Mouse (Mus musculus): ENCODE measurements around the gene Olfr549. TPM values are rescaled to one million over a fixed set of nuclear protein-coding genes. Genes with fewer than 3 reads are reported as not detected.

Gene Olfr549
- not detected for total RNA-seq (2021)
- long read RNA-seq, experiment 1, result 0 reads
- long read RNA-seq, experiment 2, result 0 reads

GRCm38 (mm10) chr7:102549570-102549969, at the start of gene Olfr549:
TSS of gene Olfr549 (plus strand) at chr7:102549870.
- TF ChIP-seq CTCF (conservative IDR thresholded peaks at IDR 0.05), result no peak
- H3K4me3 ChIP-seq, result no peak within 1 kb of the TSS
- H3K27ac ChIP-seq, result no peak within 1 kb of the TSS
- DNase-seq (ENCODE audit: low spot score in 2 of 2), result no peak

DNA sequence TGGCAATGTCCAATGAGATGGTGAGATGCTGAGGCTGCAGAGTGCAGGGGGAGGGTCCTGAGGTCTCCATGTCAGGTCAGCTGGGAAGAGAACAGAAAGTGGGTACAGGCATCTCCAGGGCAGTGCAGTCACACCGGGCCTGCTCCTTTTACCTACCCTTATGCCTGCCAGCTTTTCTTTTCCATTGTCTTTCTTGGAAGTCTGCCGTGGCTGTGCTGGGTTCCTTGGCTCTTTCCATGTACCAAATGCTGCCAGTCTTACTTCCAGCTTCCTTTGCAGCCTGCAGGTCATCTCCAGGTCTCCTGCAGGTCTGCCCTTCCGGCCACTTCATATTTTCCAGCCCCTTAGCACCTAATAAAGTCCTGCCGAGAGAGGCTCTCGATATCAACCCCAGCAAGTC, 47.7 kb upstream of the Olfr549 start:
- no peak overlapping the region for H3K27ac ChIP-seq
- TF ChIP-seq CTCF (conservative IDR thresholded peaks at IDR 0.05), result no peak
- H3K4me3 ChIP-seq, result no peak overlapping the region
- no peak for DNase-seq (ENCODE audit: low spot score in 2 of 2)

DNA sequence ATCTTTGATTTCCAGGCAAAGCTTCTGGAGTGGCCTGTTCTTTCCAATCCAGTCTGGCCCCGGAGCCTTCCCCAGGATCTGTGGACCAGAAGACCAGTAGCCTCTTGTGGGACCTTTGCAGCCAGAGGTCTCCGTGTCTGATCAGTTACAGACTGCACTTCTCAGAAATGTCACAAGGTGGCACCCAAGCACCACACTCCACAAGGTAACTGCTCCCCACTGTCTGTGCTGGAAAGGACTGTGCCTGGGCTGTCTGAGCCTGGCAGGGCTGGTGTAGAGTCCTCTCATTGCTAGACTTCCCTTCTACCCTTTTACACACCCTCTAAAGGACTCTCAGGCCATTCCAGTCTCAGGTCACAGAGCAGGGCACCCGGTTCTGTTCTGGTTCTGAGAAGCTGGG, 42.8 kb upstream of the Olfr549 start:
- no peak overlapping the region for H3K27ac ChIP-seq
- peak; percentile 97 for TF ChIP-seq CTCF (conservative IDR thresholded peaks at IDR 0.05)
- H3K4me3 ChIP-seq, result no peak overlapping the region
- peak; percentile 56 to 80 for DNase-seq (ENCODE audit: low spot score in 2 of 2)

DNA sequence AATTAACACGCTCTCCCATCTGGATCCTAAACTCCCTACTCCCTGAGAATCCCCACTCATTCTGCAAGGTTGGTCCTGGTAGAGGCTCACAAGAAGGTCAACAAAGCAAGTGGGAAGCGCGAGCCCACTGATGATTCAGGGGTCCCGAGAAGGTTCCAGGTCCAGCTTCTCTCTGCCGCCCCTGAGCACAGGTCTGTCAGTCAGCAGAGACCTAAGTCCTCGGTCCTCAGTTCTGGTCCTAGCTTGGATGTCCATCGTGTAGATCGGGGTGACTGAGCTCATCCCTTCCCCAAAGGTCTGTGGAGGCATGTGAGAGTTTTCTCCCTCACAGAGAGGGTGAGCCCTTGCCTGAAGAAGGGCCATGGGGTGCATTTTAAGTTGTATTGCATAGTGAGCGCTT, 41.6 kb upstream of the Olfr549 start:
- TF ChIP-seq CTCF (conservative IDR thresholded peaks at IDR 0.05), result no peak
- Histone ChIP-seq H3K4me3 (no peak overlapping the region), H3K27ac (no peak overlapping the region)
- no peak for DNase-seq (ENCODE audit: low spot score in 2 of 2)

GRCm38 (mm10) chr7:102508666-102509065, 41.0 kb upstream of the Olfr549 start:
- H3K27ac ChIP-seq, result no peak overlapping the region
- no peak overlapping the region for H3K4me3 ChIP-seq
- no peak for TF ChIP-seq CTCF (conservative IDR thresholded peaks at IDR 0.05)
- no peak for DNase-seq (ENCODE audit: low spot score in 2 of 2)

- no peak overlapping the region for H3K4me3 ChIP-seq
- H3K27ac ChIP-seq, result no peak overlapping the region
- DNase-seq (ENCODE audit: low spot score in 2 of 2), result no peak
- no peak for TF ChIP-seq CTCF (conservative IDR thresholded peaks at IDR 0.05)
These were observed 39.9 kb upstream of the Olfr549 start for GRCm38 (mm10) chr7:102509726-102510125.

DNA sequence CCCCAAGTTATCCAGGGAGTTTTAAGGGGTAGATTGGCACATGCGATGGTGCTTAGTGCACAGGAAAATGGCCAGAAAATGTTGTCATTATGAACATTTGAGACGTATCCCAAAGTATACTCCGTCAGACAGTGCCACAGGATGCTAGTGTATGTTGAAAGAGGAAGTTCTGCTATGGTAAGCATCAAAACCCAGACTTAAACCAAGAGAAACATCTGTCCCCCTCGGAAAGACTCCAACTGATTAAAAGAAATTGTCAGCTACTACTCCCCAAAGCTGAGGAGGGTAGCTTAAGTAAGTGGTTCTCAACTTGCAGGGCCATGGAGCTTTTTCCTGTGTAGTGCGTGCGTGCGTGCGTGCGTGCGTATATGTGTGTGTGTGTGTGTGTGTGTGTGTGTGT, 37.7 kb upstream of the Olfr549 start:
- TF ChIP-seq CTCF (conservative IDR thresholded peaks at IDR 0.05), result no peak
- Histone ChIP-seq H3K4me3 (no peak overlapping the region), H3K27ac (no peak overlapping the region)
- DNase-seq (ENCODE audit: low spot score in 2 of 2), result no peak

GRCm38 (mm10) chr7:102512814-102513435, 36.7 kb upstream of the Olfr549 start:
- peak; percentile 77 to 92 for DNase-seq (ENCODE audit: low spot score in 2 of 2)
- H3K4me3 ChIP-seq, result peak overlapping the region; percentile 67
- TF ChIP-seq CTCF (conservative IDR thresholded peaks at IDR 0.05), result peak; percentile 97
- H3K27ac ChIP-seq, result peak overlapping the region; percentile 60; the same call in 1 of the 2 replicates

DNA sequence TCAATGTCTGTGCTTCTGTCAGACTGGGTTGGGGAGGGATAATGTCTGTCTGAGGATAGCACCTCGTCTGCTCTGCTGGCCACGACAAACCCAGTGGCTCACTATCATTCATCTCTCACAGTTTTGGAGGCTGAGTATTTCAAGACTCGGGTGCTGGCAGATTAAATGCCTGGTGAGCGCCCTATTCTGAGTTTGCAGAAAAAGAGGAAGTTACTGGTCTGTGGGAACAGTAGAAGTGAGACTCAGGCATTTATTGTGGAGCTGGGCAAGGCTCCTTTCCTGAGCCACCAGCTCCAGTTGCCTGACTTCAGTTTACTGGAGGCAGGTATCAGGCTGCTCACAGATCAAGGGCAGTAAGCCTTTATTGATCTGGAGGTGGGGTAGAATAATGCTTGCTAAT, 35.5 kb upstream of the Olfr549 start:
- Histone ChIP-seq H3K4me3 (no peak overlapping the region), H3K27ac (no peak overlapping the region)
- DNase-seq (ENCODE audit: low spot score in 2 of 2), result no peak
- no peak for TF ChIP-seq CTCF (conservative IDR thresholded peaks at IDR 0.05)

- no peak overlapping the region for H3K4me3 ChIP-seq
- TF ChIP-seq CTCF (conservative IDR thresholded peaks at IDR 0.05), result no peak
- no peak for DNase-seq (ENCODE audit: low spot score in 2 of 2)
- H3K27ac ChIP-seq, result no peak overlapping the region
These were observed 33.2 kb upstream of the Olfr549 start for GRCm38 (mm10) chr7:102516261-102517050.

- H3K27ac ChIP-seq, result no peak overlapping the region
- DNase-seq (ENCODE audit: low spot score in 2 of 2), result peak; percentile 10 to 16
- no peak overlapping the region for H3K4me3 ChIP-seq
- no peak for TF ChIP-seq CTCF (conservative IDR thresholded peaks at IDR 0.05)
These were observed 32.7 kb upstream of the Olfr549 start for GRCm38 (mm10) chr7:102517051-102517335.

DNA sequence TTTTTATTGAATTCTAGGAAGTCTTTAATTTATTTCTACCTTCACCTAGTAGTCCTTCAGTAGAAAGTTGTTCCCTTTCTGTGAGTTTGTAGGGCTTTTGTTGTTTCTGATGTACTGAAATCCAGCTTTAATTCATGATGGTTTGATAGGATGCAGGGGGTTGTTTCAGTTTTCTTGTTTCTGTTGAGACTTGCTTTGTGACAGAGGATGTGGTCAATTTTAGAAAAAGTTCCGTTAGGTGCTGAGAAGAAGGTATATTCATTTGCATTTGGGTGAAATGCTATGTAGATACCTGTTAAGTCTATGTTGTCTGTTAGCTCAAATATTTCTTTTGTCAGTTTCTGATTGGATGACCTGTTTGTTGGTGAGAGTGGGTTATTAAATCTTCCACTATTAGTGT, 20.6 kb upstream of the Olfr549 start:
- no peak overlapping the region for H3K27ac ChIP-seq
- DNase-seq (ENCODE audit: low spot score in 2 of 2), result no peak
- TF ChIP-seq CTCF (conservative IDR thresholded peaks at IDR 0.05), result no peak
- H3K4me3 ChIP-seq, result no peak overlapping the region

DNA sequence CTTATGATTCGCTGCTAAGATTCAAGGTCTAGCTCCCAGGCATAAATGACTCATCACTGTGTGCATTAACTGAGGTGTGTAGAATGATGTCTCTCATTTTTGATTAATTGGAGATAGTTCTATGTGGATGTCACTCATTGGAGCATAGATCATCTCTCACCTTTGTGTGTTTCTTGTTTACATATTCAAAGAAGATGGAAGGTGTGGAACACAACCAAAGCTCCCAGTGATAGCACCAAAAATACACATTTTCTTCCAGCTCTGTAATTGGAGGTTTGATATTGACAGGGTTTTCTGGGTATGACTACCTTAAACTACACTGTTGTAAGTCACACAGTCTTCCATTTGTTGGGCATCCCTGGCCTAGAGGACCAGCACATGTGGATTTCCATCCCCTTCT, 15.2 kb upstream of the Olfr549 start, which contains the start of gene Olfr547:
Gene Olfr547 (plus strand): TSS at position 301 of the 400 bp plus-strand sequence.
- no peak for DNase-seq (ENCODE audit: low spot score in 2 of 2)
- H3K27ac ChIP-seq, result no peak within 1 kb of the TSS
- TF ChIP-seq CTCF (conservative IDR thresholded peaks at IDR 0.05), result no peak

DNA sequence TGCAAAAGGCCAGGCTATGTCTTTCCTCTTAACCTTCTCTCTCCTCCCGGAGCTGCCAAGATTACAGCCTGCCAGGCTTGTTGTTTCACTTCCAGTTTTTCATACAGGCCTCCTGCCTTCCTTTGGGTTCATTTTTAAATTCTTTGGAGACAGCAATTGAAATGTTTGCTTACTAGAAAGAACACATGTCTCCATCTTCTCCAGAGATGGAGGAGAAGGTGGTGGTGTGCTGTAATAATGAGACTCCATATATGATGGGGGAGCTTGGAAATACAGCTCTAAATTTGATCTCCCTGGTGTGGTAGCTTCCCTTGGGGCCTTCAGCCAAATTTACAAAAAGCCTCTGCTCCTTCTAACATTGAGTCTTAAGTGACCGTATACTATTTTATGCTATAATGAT, 9.1 kb upstream of the Olfr549 start, which contains the start of gene Olfr548-ps1:
Gene Olfr548-ps1 (plus strand): TSS at position 301 of the 400 bp plus-strand sequence.
- Histone ChIP-seq H3K4me3 (no peak within 1 kb of the TSS), H3K27ac (no peak within 1 kb of the TSS)
- no peak for TF ChIP-seq CTCF (conservative IDR thresholded peaks at IDR 0.05)
- no peak for DNase-seq (ENCODE audit: low spot score in 2 of 2)

More for the DNA sequence above, 15.2 kb upstream of the Olfr549 start, which contains the start of gene Olfr547:
- no peak within 1 kb of the TSS for H3K4me3 ChIP-seq

Measured in layer of hippocampus, adult 2 months (tissue).